Mouse (Mus musculus) testis, adult 2 months (tissue): ENCODE results near the gene Prpf38b. TPM values are rescaled to one million over a fixed set of nuclear protein-coding genes. Genes with fewer than 3 reads are reported as not detected.

ENCODE experiments used
- H3K27ac ChIP-seq: fragments of 200-500 bp; 2 replicates; pipeline ENCODE4 v1.5.1; 2012; ENCODE audit warnings: low read depth, low read length; ENCODE audit not compliant: control insufficient read depth, insufficient read depth
- H3K27me3 ChIP-seq: fragments of 200-500 bp; 2 replicates; pipeline ENCODE4 v1.6.1; 2012; ENCODE audit warnings: mild to moderate bottlenecking, low read length, moderate library complexity; ENCODE audit not compliant: control insufficient read depth, insufficient read depth
- H3K36me3 ChIP-seq: fragments of 200-500 bp; 2 replicates; pipeline ENCODE4 v1.6.1; 2012; ENCODE audit warnings: mild to moderate bottlenecking, low read length; ENCODE audit not compliant: control insufficient read depth, insufficient read depth
- H3K4me1 ChIP-seq: fragments of 200-500 bp; 2 replicates; pipeline ENCODE4 v1.6.1; 2012; ENCODE audit warnings: low read length; ENCODE audit not compliant: control insufficient read depth, insufficient read depth
- H3K4me3 ChIP-seq: fragments of 200-500 bp; 2 replicates; pipeline ENCODE4 v1.5.1; 2012; ENCODE audit warnings: low read depth, mild to moderate bottlenecking, low read length, moderate library complexity, mixed read lengths; ENCODE audit not compliant: control insufficient read depth
- CTCF ChIP-seq: fragments of 200-500 bp; IDR thresholded peaks from 2 replicates; pipeline ENCODE4 v1.5.1; 2012; ENCODE audit warnings: low read depth, mild to moderate bottlenecking, inconsistent platforms, low read length, moderate library complexity; ENCODE audit not compliant: control insufficient read depth, insufficient read depth, insufficient replicate concordance
- POLR2A ChIP-seq: fragments of 200-500 bp; IDR thresholded peaks from 2 replicates; pipeline ENCODE4 v1.6.1; 2012; ENCODE audit warnings: low read depth, mild to moderate bottlenecking, inconsistent platforms, low read length, moderate library complexity; ENCODE audit not compliant: control insufficient read depth
- polyA plus RNA-seq: library from polyadenylated mRNA; depleted of rRNA; stranded (reverse); fragments of >200 nt; gene quantifications from 2 replicates; pipeline ENCODE4 v1.2.3, GENCODE M21; 2012; rRNA removed

The Prpf38b gene
- polyA plus RNA-seq, 1 experiment: 23.6 TPM

GRCm38 (mm10) chr3:108858231-108858770, 53.2 kb downstream of the Prpf38b start:
- Histone ChIP-seq H3K4me3 (no peak overlapping the region), H3K27me3 (no peaks in the 10 kb centered on the region), H3K36me3 (no peaks in the 10 kb centered on the region), H3K4me1 (peaks cover 11% of the 10 kb centered on the region), H3K27ac (peak overlapping the region; percentile 49; the same call in 1 of the 2 replicates)
- TF ChIP-seq CTCF: no peak
- no peak for TF ChIP-seq POLR2A

GRCm38 (mm10) chr3:108857714-108858113, 53.8 kb downstream of the Prpf38b start:
- Histone ChIP-seq H3K4me1 (peaks cover 11% of the 10 kb centered on the region), H3K27ac (no peak overlapping the region; the same call in 1 of the 2 replicates), H3K27me3 (no peaks in the 10 kb centered on the region), H3K36me3 (no peaks in the 10 kb centered on the region), H3K4me3 (no peak overlapping the region)
- no peak for TF ChIP-seq POLR2A

- Histone ChIP-seq H3K27me3 (no peaks in the 10 kb centered on the region), H3K27ac (no peak overlapping the region; the same call in 1 of the 2 replicates), H3K4me3 (no peak overlapping the region), H3K4me1 (peaks cover 13% of the 10 kb centered on the region), H3K36me3 (no peaks in the 10 kb centered on the region)
- TF ChIP-seq POLR2A (no peak), CTCF (no peak)
Measured at GRCm38 (mm10) chr3:108857124-108857470, 54.4 kb downstream of the Prpf38b start.

- no peaks in the 10 kb centered on the region for H3K36me3 ChIP-seq
- TF ChIP-seq POLR2A (no peak), CTCF (no peak)
Measured at GRCm38 (mm10) chr3:108856386-108857123, 55.0 kb downstream of the Prpf38b start.

GRCm38 (mm10) chr3:108855864-108856263, 55.7 kb downstream of the Prpf38b start:
- Histone ChIP-seq H3K27me3 (no peaks in the 10 kb centered on the region), H3K27ac (peak overlapping the region; percentile 69), H3K4me1 (peaks cover 14% of the 10 kb centered on the region), H3K4me3 (no peak overlapping the region), H3K36me3 (no peaks in the 10 kb centered on the region)
- TF ChIP-seq CTCF: no peak
- TF ChIP-seq POLR2A: no peak

More at GRCm38 (mm10) chr3:108856386-108857123, 55.0 kb downstream of the Prpf38b start:
- Histone ChIP-seq H3K27ac (peak overlapping the region; percentile 16), H3K4me3 (no peak overlapping the region), H3K4me1 (peaks cover 14% of the 10 kb centered on the region), H3K27me3 (no peaks in the 10 kb centered on the region)

GRCm38 (mm10) chr3:108855371-108855770, 56.2 kb downstream of the Prpf38b start:
- TF ChIP-seq POLR2A (no peak), CTCF (no peak)
- Histone ChIP-seq H3K27me3 (no peaks in the 10 kb centered on the region), H3K4me3 (peak overlapping the region; percentile 6; the same call in 1 of the 2 replicates), H3K36me3 (no peaks in the 10 kb centered on the region), H3K4me1 (peaks cover 14% of the 10 kb centered on the region), H3K27ac (peak overlapping the region; percentile 69)

- no peaks in the 10 kb centered on the region for H3K27me3 ChIP-seq
- H3K4me3 ChIP-seq: no peak overlapping the region
- no peak overlapping the region for H3K27ac ChIP-seq
- H3K36me3 ChIP-seq: no peaks in the 10 kb centered on the region
- no peak for TF ChIP-seq CTCF
- peaks cover 14% of the 10 kb centered on the region for H3K4me1 ChIP-seq
Measured at GRCm38 (mm10) chr3:108853266-108853665, 58.3 kb downstream of the Prpf38b start.

Other genes with a start within 250 kb of the Prpf38b start
- 4.8 and 5.0 TPM in 2 replicates for gene Gpsm2, start 189.4 kb downstream of the Prpf38b start, polyA plus RNA-seq
- 16.5 and 16.9 TPM in 2 replicates for gene Aknad1, start 172.1 kb downstream of the Prpf38b start, polyA plus RNA-seq
- 3.4 and 4.9 TPM in 2 replicates for gene Stxbp3, start 71.2 kb downstream of the Prpf38b start, polyA plus RNA-seq
- gene Fndc7, start 21.7 kb downstream of the Prpf38b start, polyA plus RNA-seq: 0.46 and 0.53 TPM in 2 replicates
- 21.7 and 22.8 TPM in 2 replicates for gene Henmt1, start 28.1 kb upstream of the Prpf38b start, polyA plus RNA-seq
- 26.9 and 34.4 TPM in 2 replicates for gene Gm9857, start 28.7 kb upstream of the Prpf38b start, polyA plus RNA-seq
- gene Fam102b, start 115.9 kb upstream of the Prpf38b start, polyA plus RNA-seq: 0.65 and 0.89 TPM in 2 replicates
- gene Slc25a54, start 168.7 kb upstream of the Prpf38b start, polyA plus RNA-seq: 9.1 and 9.7 TPM in 2 replicates
- 3.1 and 3.2 TPM in 2 replicates for gene Slc25a24, start 211.4 kb upstream of the Prpf38b start, polyA plus RNA-seq